Mouse (Mus musculus) small intestine, adult 2 months (tissue): ENCODE measurements around the gene Ltbp4.

Source experiments
- CTCF ChIP-seq: fragments of 200-500 bp; IDR thresholded peaks from 2 replicates; pipeline ENCODE4 v1.5.1; 2012; ENCODE audit warnings: low read depth, mild to moderate bottlenecking, control low read depth, inconsistent platforms, low read length, moderate library complexity, mixed read lengths; ENCODE audit not compliant: insufficient replicate concordance, insufficient read length; ENCODE audit errors: extremely low read depth
- POLR2A ChIP-seq: fragments of 200-500 bp; IDR thresholded peaks from 2 replicates; pipeline ENCODE4 v1.6.1; 2012; ENCODE audit warnings: low read depth, mild to moderate bottlenecking, control low read depth, inconsistent platforms, low read length, moderate library complexity

DNA sequence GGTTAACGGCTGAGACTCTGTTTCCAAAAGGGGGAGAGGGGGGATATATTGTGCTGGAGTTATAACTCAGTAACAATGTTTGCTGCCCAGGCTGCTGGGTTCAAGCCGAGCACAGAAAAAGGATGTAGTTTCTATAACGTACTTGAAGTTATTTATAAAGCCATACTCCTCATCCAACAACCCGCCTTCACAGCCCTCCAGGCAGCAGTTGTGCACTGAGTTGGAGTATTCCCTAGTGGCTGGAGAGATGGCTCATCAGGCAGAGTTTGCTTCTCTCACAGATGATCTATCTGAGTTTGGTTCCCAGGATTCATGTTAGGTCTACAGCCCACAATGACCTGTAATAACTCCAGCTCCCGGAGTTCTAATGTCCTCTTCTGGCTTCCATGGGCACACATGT is 36.7 kb downstream of the Ltbp4 start:
- TF ChIP-seq CTCF: no peak
- TF ChIP-seq POLR2A: no peak
